Comparison of ENCODE assay signal across 13 mouse cellular contexts in the genomic region with DNA sequence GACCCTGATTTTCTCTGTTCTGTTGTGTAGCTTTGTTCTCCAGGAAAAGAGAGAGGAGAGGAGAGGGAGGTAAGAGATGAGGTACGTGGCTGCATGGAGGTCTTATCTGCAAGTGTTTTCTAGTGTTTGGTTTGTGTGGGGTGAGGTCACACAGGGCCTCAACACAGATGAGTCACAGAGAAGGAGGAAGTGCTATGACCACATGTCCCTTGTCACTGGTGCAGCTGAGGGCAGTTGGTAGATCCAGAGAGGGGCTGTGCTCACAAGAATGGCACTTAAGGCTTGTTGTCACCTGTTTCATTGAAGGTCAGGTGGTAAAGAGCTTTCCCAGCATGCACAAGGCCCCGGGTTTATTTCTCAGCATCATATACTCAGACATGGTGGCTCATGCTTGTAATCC.
DNase-seq lines count a peak whose midpoint lies in the region; ATAC-seq and TF ChIP-seq lines count a peak whose summit lies in the region.
"Had no signal": no experiment of that assay in that cellular context is flagged by ENCODE, and none has a peak within 500 bp of the region (broad histone marks: within the 10 kb centered on the region; RNA-seq: fewer than 3 reads in every experiment).

No protein-coding gene starts in this region.

- H3K27me3 ChIP-seq in C2C12 (ENCODE audit: control insufficient read depth, insufficient read depth, insufficient read length): no peaks in the 10 kb centered on the region
- no peaks in the 10 kb centered on the region for H3K27me3 ChIP-seq in lung, embryonic 15.5 days
- H3K27me3 ChIP-seq: liver, embryonic 13.5 days had no signal

- H3K4me2 ChIP-seq in lung, embryonic 15.5 days: no peak overlapping the region
- H3K4me2 ChIP-seq: liver, embryonic 13.5 days had no signal

- H3K4me3 ChIP-seq in C2C12 (ENCODE audit: insufficient read depth, poor library complexity, severe bottlenecking): no peak overlapping the region
- no peak overlapping the region for H3K4me3 ChIP-seq in lung, embryonic 15.5 days
- H3K4me3 ChIP-seq: liver, embryonic 13.5 days had no signal

- H3K4me1 ChIP-seq in lung, embryonic 15.5 days: peaks cover 3% of the 10 kb centered on the region; the same call in 1 of the 2 replicates

- peak; percentile 72 for ATAC-seq in lung, embryonic 15.5 days (ENCODE audit: borderline replicate concordance, extremely low read depth, low FRiP score, low TSS enrichment)
- peak; percentile 93 for ATAC-seq in monocyte, adult 5-6 weeks (replicated peaks; ENCODE audit: insufficient number of reproducible peaks, low FRiP score, low TSS enrichment, poor library complexity, severe bottlenecking)
- ATAC-seq: midbrain, embryonic 16.5 days had no signal

- H3K27ac ChIP-seq in lung, embryonic 15.5 days: no peak overlapping the region
- H3K27ac ChIP-seq: liver, embryonic 13.5 days had no signal

- WGBS in lung, embryonic 15.5 days: 32% methylated on average over 2 of the region's 2 CpGs

- H3K9ac ChIP-seq in lung, embryonic 15.5 days: no peak overlapping the region
- H3K9ac ChIP-seq: liver, embryonic 13.5 days had no signal

- no peak overlapping the region for H3ac ChIP-seq in C2C12 (ENCODE audit: control insufficient read depth, insufficient read length, low read depth)

- no peaks in the 10 kb centered on the region for H3K9me3 ChIP-seq in lung, embryonic 15.5 days
- H3K9me3 ChIP-seq: liver, embryonic 13.5 days had no signal

- intact Hi-C loops in gastrocnemius, postnatal 36 days (cut with DNase I): no loop called here

- H3K79me3 ChIP-seq in C2C12 (ENCODE audit: low read depth): peaks cover 20% of the 10 kb centered on the region

- peak; percentile 97 for DNase-seq in 416B (ENCODE audit: low read depth)
- no peak for DNase-seq in right cerebral cortex, adult 2 months (ENCODE audit: low spot score in 2 of 2)
- DNase-seq in gastrocnemius, postnatal 36 days: no peak
- DNase-seq in adrenal gland, adult 8-10 months: no peak
- DNase-seq: adrenal gland, postnatal 25 days; heart, postnatal 36 days; kidney, adult 11 months; liver, embryonic 13.5 days; right cerebral cortex, postnatal 14 days had no signal

- peaks cover 25% of the 10 kb centered on the region for H3K79me2 ChIP-seq in C2C12 (ENCODE audit: control insufficient read depth, insufficient read depth)

- peaks cover 4% of the 10 kb centered on the region for H3K36me3 ChIP-seq in C2C12 (ENCODE audit: control insufficient read depth, insufficient read depth)
- no peaks in the 10 kb centered on the region for H3K36me3 ChIP-seq in lung, embryonic 15.5 days
- H3K36me3 ChIP-seq: liver, embryonic 13.5 days had no signal

- no peak for TF ChIP-seq CTCF in C2C12 (IDR thresholded peaks at IDR 0.05; ENCODE audit: control insufficient read depth, insufficient read depth, insufficient read length)

TF ChIP-seq in C2C12, 6 proteins besides CTCF, POLR2A, EP300 and RAD21:
- TF ChIP-seq CEBPB (IDR thresholded peaks at IDR 0.05; ENCODE audit: low read depth) (no peak), MAX (IDR thresholded peaks at IDR 0.05) (no peak), MYOG (IDR thresholded peaks at IDR 0.05; ENCODE audit: control insufficient read depth, extremely low read depth, insufficient read length) (no peak), USF1 (IDR thresholded peaks at IDR 0.05; ENCODE audit: low read depth) (peak; percentile 25), MYOD1 (IDR thresholded peaks at IDR 0.05; ENCODE audit: control insufficient read depth, insufficient read length, low read depth) (peak; percentile 84), FOSL1 (IDR thresholded peaks at IDR 0.05; ENCODE audit: insufficient read depth, low read length, poor library complexity, severe bottlenecking) (no peak)
